Mouse (Mus musculus): ENCODE measurements around the gene Ap1s3.

GRCm38 (mm10) chr1:79598385-79599178 lies 73.2 kb downstream of the Ap1s3 start:
- TF ChIP-seq POLR2A (IDR thresholded peaks at IDR 0.05; ENCODE audit: low read depth, low read length) (no peak), CTCF (IDR thresholded peaks at IDR 0.05; ENCODE audit: borderline replicate concordance, insufficient read depth, low read length) (no peak)
